Mouse (Mus musculus): ENCODE measurements around the gene 2610318N02Rik.

2610318N02Rik gene

GRCm38 (mm10) chr16:17110771-17111743 lies 13.9 kb downstream of the 2610318N02Rik start, which contains the start of gene Ppil2:
Gene Ppil2 (minus strand): TSS chr16:17111257.
- DNase-seq: peak; percentile 91

DNA sequence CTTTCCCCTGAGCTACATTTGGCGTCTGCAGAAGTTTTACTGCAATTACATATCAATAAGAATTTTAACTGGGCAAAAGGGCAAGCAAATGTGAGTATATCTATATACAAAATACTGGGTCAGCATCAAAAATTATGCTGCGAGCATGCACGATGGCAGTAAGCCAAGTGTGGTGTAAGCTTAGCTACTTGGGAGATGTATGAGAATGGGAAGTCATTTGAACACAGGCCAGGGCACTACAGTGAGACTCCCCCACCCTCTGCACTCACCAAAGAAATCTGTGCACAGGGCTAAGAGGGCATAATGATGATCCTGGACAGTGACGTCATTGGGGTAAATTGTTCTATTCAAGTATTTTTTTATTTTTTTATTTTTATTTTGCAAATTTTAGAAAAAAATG lies 20.4 kb downstream of the 2610318N02Rik start:
- DNase-seq: no peak

GRCm38 (mm10) chr16:17102630-17103220 lies 22.2 kb downstream of the 2610318N02Rik start:
- no peak for DNase-seq

GRCm38 (mm10) chr16:17096938-17097337 lies 28.0 kb downstream of the 2610318N02Rik start:
- DNase-seq: no peak

GRCm38 (mm10) chr16:17088346-17088745 lies 36.6 kb downstream of the 2610318N02Rik start:
- no peak for DNase-seq

GRCm38 (mm10) chr16:17086669-17087193 lies 38.2 kb downstream of the 2610318N02Rik start:
- DNase-seq: no peak

- no peak for DNase-seq
Measured at GRCm38 (mm10) chr16:17086241-17086640, 38.7 kb downstream of the 2610318N02Rik start.

GRCm38 (mm10) chr16:17085636-17086035 lies 39.3 kb downstream of the 2610318N02Rik start:
- DNase-seq: no peak

DNA sequence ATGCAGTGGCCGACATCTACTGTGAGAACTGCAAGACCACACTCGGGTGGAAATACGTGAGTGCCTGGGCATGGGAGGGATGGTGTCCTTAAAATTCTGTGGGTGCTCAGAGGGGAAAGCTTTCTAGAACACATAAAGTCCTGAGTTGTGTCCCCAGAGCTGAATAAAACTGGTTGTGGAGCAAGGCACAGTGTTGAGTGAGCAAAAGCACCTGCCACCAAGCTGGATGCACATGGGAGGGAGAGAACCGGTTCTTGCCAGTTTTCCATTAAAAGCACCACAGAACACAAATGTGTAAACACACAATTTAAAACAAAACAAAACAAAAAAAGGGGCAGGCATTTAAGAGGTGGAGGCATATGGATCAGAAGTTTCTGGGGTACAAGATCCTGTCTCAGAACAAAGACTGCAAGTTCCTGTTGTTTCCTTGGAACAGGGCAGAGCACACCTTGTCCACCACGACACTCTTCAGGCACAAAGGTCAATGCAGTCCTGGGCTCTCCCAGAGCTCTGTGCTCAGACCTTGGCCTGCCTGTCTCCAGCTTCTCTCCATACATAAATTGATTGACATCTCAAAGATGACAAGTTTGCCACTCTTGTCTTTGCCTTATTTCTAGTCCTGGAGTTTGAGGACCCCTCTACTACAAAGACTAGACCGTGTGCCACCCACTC lies 42.7 kb downstream of the 2610318N02Rik start:
- DNase-seq: no peak

DNA sequence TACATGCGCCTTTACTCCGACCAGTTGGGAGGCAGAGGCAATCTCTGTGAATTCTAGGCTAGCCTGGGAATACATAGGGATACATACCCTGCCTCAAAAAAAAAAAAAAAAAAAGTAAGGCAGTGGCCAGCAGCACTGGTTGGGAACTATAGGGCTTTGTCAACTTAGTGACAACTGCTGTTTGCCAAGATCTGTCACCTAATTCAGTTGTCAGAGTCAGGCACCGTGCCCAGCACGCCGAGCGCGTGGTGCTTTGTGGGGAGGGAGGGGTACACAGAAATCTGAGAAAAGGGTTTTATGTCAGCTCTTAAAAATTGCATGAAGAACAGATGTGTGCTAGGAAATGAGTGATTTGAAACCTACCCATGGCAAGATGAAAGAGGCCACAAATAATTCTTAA lies 46.9 kb downstream of the 2610318N02Rik start:
- no peak for DNase-seq

DNA sequence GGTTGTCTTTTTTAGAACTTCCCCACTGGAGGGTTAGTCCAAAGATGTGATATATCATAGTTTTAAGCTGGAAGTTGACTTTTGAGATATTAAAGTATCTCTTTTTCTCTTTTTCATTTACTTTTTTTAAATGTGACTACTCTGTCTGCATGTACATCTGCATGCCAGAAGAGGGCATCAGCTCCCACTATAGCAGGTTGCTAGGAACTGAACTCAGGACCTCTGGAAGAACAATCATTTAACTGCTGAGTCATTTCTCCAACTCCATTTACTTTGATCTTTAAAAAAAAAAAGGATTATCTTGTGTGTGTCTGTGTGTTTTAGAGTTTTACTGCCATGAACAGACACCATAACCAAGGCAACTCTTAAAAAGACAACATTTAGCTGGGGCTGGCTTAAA lies 48.1 kb downstream of the 2610318N02Rik start:
- no peak for DNase-seq

DNA sequence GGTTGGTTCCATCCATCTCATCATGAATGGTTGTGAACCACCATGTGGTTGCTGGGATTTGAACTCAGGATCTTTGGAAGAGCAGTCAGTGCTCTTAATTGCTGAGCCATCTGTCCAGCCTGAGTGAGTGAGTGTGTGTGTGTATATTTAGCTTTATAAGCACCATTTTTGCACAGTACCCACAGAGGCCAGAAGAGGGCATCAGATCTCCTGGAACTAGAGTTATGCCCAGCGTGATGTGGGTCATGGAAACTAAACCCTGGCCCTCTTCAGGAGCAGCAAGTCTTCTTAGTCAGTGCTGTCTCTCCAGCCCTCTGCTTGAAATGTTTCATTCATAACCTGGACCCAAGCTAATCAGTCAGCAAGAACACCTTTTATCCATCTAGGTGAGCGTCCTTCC lies 48.7 kb downstream of the 2610318N02Rik start:
- DNase-seq: no peak

DNA sequence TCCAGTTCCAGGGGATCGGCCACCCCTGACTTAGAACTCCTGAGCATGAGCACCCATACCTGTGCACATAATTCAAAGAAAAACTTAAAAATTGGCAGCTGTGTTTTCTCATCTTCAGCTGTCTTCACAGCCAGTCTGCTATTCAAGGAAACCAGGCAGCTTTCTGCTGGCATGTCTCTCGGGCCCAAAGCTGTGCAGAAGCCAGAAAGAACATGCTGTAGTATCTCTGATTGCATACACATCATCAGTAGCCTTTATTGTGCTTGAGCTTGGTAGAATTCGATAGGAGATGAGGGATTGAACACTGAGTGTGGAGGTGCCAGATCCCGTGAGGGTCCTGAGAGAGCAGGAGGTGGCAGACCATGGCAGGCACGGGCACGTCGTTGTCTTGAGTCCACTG lies 52.0 kb downstream of the 2610318N02Rik start:
- no peak for DNase-seq

GRCm38 (mm10) chr16:17070716-17071115 lies 54.3 kb downstream of the 2610318N02Rik start:
- no peak for DNase-seq

- peak; percentile 93 for DNase-seq
Measured at GRCm38 (mm10) chr16:17069511-17070443, 55.2 kb downstream of the 2610318N02Rik start, which contains the start of gene Ypel1. Gene Ypel1 (plus strand): TSS chr16:17069696.

- no peak for DNase-seq
Measured at GRCm38 (mm10) chr16:17067552-17067951, 57.4 kb downstream of the 2610318N02Rik start.
